Mouse (Mus musculus) skeletal muscle tissue, adult 2 months (tissue): ENCODE results near the gene Tap1.

Experiments used
- DNase-seq: peaks from one replicate; pipeline ENCODE4 v3.0.0-alpha.2; 2012; ENCODE audit warnings: low read depth, low spot score

The Tap1 gene

DNA sequence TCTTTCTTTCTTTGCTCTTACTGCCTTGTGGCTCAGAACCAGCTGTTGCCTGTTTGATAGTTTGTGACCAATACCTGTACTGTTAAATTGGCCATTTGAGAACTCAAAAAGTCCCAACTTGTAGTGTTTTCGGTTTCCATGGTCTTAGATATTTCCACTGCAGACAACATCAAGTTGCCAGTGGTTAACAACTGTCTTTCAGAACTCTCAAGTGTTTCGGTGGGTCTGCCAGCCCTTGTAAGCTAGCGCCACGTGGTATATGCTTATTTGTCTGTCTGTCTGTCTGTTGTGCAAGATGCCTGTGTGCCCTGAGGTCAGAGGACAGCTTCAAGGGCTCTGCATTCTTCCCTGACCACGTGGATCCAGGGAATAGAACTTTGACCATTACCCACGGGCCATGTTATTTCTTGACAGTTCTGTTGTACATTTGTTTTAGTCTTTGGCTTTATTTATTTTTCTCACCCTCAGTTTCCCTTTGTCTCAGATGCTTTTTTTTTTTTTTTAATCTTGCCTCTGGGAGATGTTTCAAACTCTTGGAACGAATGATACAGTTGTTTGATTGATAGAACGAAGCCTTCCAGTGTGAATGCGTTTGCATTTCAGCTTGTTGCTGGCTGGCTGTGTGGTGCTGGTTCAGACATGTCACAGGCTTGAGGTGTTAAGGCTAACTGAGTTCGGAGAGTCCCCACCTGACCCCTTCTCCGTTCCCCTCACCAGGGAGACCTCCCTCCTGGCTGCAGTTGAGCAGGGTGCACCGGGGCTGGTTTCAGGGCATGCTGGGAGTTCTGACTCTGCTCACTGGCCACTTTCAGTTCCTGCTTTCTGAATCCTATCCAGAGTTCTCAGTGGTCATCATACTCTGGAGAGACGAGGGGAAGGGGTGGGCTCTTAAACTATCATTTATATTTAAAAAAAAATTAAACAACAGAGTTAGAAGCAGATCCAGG, 7.2 kb upstream of the Tap1 start:
- DNase-seq: no peak

DNA sequence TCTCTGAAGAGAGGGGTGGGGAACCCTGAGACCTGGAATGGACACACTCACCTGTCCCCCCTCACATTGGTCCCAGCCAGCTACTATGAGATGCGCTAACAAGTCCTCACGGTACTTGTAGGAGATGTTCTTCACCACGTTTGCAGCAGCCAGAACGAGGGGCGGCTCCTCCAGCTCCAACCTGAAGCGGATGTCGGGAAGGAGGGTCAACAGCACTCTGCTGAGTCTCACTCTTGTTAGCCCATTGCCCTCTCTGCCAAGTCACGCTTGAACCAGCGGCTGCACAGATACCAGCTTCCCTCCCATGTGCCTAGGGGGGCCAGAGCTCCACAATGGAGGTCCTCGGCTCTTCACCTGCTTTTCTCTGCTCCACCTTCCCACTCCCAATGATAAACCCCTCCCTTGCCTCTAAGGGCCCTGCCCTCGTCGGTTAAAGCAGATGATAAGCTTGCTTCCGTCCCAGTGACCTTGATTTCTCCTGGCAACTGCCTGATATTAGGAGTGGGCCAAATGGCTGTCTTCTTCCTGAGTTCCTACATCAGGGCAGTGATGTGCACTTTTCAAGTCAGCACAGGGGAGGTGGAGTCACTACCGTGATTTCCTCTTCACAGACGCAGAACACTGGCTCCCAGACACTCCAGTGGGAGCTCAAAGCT, 3.7 kb upstream of the Tap1 start:
- DNase-seq: no peak

DNA sequence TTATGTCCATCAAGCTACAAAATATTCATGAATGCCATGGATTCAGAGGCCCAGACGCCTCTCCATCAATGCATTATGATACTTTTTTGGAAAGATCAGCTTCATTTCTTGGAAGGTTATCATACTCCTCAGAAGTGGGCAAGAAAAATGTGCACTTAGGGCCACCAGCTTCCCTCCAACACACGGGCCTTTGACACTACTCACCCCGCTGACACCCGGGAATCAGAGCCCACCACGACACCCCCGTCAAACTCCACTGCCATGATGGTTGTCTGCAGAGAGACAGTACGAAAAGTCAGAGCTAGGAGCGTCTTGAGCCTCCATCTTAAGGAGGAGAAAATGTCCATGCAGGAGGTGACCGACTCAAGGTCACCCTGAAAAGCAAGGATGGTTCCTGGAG, 1.8 kb upstream of the Tap1 start:
- no peak for DNase-seq

DNA sequence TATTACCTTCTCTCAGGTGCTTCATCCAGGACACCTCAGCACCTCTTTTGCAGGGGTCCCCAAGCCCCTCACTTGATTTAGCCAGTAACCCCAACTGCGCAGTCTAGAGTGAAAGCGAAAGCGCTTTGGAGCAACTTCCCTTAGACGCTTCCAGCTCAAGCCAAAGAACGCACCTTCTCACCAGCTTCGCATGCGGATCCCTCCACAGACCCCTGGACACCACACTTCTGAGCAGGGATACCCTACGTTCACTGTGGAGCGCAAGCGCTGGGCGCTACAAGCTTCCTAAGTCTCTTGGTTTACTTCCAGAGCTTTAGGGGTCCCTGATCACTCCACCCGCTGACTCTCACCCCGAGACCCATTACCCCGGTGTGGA, 480 bp upstream of the Tap1 start:
- DNase-seq: no peak

DNA sequence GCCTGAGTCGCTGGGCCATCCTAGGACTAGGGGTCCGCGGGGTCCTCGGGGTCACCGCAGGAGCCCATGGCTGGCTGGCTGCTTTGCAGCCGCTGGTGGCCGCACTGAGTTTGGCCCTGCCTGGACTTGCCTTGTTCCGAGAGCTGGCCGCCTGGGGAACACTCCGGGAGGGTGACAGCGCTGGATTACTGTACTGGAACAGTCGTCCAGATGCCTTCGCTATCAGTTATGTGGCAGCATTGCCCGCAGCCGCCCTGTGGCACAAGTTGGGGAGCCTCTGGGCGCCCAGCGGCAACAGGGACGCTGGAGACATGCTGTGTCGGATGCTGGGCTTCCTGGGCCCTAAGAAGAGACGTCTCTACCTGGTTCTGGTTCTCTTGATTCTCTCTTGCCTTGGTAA, 657 bp downstream of the Tap1 start:
- no peak for DNase-seq

DNA sequence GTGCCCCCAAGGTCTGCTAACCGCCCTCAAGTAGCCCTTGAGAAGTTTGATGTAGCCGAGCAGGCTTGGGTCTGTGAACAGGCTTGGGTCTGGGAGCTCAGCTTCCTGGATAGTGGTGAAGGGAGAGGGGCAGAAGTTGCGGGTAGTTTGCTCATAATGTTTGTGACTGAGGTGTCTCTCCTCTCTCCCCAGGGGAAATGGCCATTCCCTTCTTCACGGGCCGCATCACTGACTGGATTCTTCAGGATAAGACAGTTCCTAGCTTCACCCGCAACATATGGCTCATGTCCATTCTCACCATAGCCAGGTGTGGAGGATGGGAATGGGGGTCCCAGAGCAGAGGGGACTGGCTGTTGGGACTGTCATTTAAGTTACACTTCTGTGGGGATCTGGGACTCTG, 1.6 kb downstream of the Tap1 start:
- no peak for DNase-seq

DNA sequence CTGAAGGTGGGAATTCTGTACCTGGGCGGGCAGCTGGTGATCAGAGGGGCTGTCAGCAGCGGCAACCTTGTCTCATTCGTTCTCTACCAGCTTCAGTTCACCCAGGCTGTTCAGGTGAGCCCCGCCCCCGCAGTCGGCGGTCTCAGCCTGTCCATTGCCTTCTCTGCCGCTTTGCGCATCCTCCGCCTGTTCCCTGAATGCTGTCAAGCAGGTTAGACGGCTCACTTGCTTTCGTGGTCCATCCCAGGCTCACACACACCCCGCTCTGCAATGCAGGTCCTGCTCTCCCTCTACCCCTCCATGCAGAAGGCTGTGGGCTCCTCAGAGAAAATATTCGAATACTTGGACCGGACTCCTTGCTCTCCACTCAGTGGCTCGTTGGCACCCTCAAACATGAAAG, 5.5 kb downstream of the Tap1 start:
- DNase-seq: no peak

DNA sequence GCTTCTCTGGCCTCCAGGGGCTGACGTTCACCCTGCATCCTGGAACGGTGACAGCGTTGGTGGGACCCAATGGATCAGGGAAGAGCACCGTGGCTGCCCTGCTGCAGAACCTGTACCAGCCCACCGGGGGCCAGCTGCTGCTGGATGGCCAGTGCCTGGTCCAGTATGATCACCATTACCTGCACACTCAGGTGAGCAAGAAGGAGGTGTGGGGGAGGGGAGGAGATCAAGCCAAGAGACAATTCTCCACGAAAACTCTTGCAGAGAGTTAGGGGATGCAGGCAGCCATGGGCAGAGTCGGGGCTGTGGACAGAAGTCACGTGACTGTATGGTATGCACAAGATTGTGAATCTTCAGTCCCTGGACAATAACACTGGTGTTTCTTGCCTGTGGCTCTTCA, 6.1 kb downstream of the Tap1 start:
- DNase-seq: no peak

DNA sequence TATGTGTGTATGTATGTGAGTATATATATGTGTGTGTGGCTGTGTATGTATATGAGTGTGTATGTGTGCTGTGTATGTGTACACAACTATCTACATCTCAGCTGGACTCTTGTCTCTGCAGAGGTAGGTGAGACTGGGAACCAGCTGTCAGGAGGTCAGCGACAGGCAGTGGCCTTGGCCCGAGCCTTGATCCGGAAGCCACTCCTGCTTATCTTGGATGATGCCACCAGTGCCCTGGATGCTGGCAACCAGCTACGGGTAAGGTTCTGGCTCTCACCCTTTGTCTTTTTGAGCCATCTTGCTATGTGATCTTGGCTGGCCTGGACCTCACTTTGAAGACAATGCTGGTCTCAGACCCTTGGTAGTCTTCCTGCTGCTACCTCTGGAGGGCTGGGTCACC, 7.4 kb downstream of the Tap1 start:
- DNase-seq: no peak

DNA sequence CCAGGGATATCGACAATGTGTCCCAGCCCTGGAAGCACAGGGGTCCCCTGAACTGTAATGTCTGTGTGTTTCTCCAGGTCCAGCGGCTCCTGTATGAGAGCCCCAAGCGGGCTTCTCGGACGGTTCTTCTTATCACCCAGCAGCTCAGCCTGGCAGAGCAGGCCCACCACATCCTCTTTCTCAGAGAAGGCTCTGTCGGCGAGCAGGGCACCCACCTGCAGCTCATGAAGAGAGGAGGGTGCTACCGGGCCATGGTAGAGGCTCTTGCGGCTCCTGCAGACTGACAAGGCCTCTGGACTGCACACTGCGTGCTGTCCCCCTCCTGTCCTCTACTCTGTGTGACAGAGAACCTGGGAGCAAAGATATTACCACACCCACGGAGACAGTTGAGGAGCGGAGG, 9.1 kb downstream of the Tap1 start:
- DNase-seq: no peak

DNA sequence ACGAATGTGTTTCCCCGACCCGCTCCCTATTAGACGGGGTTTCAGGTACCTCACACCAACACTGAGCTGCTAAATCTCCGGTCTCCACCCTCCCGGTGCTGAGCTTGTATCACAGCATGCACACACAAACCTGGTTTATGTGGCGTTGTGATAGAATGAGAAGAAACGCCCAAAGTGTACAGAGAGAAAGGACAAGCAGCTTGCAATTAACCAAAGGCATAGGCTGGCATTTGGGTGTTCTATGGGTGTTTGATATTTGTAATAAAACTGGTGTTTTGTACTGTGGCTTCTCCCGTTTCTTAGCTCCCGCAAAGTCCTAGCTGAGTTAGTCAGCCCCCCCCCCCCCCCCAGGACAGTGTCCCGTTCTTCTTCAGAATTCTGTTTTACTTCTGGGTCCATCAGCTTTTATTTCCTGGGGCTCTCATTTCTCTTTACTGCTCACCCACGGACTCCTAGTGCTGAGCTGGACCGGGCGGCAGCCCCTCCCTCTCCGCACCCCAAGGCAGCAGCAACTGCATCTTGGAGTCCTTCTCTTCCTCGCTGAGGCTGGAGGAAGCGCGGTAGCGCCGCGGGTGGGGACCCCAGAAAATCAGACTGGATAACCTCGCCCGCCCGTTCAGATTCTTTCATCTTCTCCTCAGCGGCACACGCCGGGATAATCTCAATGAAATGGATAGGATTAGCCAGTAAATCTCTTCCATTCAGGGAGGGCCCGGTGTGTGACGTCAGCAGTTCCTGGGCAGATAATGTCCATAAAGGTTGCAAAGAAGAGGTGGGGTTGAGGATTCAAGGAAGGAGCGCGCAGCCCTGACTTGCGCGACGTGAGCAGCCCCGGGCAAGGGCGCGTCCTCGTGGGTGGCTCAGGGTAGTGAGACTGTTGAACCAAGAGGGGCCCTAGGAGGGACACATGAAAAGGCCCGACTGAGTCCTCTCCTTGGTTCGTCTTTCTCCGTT, 9.9 kb downstream of the Tap1 start, which contains the start of gene Psmb8:
Gene Psmb8 (plus strand): TSS at position 781 of the 954 bp plus-strand sequence.
- peak; percentile 83 for DNase-seq

DNA sequence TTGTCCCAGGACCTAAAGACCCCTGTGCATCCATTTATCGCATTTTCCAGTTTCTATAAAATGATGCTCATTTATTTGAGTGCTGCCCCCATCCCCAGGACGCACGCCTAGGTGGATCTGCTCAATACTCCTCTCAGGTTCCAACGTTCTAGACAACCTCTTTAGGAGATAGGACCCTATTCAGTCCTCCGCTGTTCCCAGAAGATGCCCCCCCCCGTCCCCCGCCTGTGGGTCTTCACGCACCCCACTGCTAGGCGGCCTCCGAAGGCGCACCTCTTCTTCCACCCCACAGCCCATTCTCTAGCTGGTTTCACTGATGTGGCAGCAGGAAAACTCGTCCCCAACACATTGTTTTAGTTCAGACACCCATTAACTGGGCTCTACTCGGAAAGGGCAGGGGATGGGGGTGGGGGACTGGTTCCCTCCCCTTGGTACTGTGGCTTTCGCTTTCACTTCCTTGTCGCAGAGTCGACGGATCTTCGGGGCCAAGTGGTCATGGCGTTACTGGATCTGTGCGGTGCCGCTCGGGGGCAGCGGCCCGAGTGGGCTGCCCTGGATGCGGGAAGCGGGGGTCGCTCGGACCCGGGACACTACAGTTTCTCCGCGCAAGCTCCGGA, 10.7 kb downstream of the Tap1 start:
- DNase-seq: no peak

DNA sequence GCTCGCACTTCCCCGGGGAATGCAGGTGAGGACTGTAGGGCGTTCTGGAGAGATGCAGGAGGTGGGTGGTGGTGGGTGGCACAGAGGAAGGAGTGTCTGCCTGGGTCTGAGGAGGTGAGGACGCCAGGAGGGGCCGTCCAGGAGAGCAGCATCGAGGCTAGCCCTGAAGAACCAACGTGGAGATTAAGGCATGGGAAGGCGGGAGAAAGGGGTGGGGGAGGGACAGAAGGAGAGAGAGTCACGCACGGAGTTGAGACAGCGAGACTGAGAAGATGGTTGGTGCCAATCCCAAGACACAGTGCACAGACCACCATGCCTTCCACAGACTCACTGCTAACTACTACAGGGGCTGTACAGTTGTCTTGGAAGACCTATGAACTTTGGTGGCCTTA, 11.2 kb downstream of the Tap1 start:
- no peak for DNase-seq

DNA sequence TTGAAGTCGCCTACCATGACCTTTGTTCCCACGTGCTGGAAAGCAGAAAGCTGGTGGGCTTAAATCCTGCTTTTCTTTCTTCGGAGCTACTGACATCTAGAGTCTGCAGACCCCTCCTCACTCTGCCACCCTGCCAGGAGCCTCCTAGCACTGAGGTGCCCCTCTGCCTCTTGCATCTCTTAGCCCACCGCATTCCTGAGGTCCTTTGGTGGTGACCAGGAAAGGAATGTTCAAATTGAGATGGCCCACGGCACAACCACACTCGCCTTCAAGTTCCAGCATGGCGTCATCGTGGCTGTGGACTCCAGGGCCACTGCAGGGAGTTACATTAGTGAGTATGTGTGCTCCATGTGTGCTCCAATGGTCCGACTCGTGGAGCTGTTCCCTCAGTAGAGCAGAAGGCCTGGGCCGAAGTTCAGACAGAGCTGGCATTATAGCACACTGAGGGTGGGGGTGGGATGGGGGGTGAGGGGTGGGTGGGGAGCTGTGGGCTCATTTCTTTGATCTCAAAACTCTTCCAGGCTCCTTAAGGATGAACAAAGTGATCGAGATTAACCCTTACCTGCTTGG, 11.8 kb downstream of the Tap1 start:
- DNase-seq: no peak

DNA sequence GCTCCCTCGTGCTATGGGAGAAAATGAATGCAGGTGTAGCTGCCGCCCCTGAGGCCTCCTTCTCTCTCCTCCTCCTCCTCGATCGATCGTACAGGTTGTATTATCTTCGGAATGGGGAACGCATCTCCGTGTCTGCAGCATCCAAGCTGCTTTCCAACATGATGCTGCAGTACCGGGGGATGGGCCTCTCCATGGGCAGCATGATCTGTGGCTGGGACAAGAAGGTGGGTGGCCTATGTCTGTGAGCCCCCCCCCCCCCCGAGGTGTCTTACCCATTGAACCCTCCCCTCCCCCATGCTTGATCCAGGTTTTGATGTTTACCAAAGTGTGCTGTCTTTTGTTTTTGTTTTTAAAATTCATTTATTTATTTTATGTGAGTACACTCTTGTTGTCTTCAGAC, 12.7 kb downstream of the Tap1 start:
- no peak for DNase-seq

DNA sequence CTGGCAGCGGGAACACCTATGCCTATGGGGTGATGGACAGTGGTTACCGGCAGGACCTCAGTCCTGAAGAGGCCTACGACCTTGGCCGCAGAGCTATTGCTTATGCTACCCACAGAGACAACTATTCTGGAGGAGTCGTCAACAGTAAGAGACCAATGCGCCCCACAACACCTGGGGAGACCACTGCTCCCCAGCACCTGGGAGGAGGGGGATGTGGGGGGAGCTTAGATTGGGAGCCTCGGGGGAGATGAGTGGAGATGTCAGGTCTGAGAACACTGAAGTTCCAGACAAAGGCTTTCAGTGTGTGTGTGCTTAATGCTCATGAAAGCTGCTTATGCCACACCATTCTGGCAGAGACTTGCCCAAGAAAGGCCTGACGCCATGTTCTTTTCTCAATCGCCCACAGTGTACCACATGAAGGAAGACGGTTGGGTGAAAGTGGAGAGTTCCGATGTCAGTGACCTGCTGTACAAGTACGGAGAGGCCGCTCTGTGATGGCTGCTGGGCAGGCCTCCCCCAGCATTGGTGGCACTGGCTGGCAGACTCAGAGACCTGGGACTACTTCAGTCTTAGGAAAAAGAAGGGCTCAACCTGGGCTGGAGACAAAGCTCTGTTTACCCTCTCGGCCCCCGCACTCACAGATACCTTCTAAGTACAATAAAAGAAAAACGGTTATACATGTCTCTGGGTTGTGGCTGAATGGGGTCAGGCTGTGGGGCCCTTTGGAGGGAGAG, 13.6 kb downstream of the Tap1 start:
- DNase-seq: no peak

DNA sequence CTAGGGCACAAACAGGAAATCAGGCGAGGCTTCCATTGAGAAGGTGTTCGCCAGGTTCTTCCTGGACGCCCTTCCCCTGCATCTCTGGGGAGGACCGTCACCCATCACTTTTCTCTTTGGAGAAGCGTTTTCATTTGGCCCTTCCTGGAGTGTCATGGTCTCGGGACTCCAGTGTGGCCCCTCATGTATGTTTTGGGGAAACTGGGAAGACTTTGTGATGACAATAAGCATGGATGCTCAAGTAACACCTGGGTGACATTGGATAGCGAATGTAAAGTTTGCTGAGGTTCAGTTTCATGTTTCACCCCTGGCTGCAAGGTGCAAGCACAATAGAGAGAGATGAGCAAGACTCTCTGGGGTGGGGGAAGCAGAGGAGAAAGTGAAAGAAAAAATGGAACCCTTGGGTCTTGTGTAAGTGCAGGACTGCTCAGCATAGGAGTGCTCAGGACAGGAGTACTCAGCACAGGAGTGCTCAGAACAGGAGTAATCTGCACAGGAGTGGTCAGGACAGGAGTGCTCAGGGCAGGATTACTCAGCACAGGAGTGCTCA, 14.2 kb downstream of the Tap1 start:
- no peak for DNase-seq

DNA sequence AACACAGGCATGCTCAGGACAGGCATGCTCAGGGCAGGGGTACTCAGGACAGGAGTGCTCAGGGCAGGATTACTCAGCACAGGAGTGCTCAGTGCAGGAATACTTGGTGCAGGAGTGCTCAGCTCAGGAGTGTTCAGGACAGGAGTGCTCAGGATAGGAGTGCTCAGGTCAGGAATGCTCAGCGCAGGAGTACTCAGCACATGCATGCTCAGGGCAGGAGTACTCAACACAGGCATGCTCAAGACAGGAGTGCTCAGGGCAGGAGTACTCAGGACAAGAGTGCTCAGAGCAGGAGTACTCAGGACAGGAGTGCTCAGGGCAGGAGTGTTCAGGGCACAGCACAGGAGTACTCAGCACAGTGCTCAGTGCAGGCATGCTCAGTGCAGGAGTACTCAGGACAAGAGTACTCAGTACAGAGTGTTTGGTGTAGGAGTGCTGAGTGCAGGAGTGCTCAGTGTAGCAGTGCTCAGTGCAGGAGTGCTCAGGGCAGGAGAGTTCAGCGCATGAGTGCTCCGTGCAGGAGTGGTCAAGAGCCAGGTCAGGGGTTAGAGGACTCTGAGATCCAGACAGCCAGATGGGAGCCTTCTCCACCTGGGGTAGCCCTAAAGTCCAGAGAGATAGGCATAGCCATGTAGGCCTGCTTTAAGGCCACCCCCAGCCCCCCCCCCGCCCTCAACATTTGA, 15.5 kb downstream of the Tap1 start:
- DNase-seq: no peak

DNA sequence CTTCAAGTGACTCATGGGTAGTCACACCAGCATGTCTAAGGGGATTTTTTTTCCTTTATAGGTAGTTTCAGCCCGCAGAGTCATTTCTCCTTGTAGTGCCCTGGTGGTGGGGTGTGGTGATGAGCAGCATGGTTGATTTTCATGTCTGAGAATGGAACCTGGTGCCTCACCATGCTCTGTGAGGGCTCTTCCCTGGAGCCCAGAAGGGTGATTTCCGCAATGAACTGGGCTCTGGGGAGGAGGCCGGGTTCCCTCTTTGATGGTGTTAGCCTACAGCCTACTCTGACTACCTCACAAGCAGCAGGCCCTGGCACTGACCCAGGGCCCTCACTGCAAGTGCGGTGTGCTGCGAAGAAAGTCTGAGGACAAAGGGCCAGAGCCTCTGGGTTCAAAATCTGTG, 16.1 kb downstream of the Tap1 start, which contains the start of gene Tap2:
Gene Tap2 (plus strand): TSS at position 84 of the 400 bp plus-strand sequence.
- no peak for DNase-seq
